Mouse (Mus musculus) hindbrain, postnatal 0 days (tissue): Measurements from ENCODE around the gene Wnt7a. TPM values are rescaled to one million over a fixed set of nuclear protein-coding genes. Genes with fewer than 3 reads are reported as not detected.

ENCODE experiments used
- ATAC-seq: fragments of 200-750 bp; cut with Nextera tagmentation; 2 replicates; pipeline ENCODE4 v1.8.0; 2017; ENCODE audit warnings: mild to moderate bottlenecking, moderate TSS enrichment, moderate library complexity
- DNase-seq: peaks from one replicate; pipeline ENCODE4 v3.0.0-alpha.2; 2015; ENCODE audit warnings: low spot score
- H3K27ac ChIP-seq: fragments of 300-500 bp; sonication (generic); 2 replicates; pipeline ENCODE4 v1.5.1; 2014; ENCODE audit warnings: mild to moderate bottlenecking
- H3K27me3 ChIP-seq: fragments of 300-500 bp; sonication (generic); 2 replicates; pipeline ENCODE4 v1.6.1; 2014; ENCODE audit warnings: low read length, mixed read lengths; ENCODE audit not compliant: insufficient read depth
- H3K36me3 ChIP-seq: fragments of 300-500 bp; sonication (generic); 2 replicates; pipeline ENCODE4 v1.6.1; 2014; ENCODE audit warnings: low read length, mixed read lengths; ENCODE audit not compliant: insufficient read depth
- H3K4me1 ChIP-seq: fragments of 300-500 bp; sonication (generic); 2 replicates; pipeline ENCODE4 v1.6.1; 2014; ENCODE audit warnings: antibody characterized with exemption, low read length, mixed read lengths; ENCODE audit not compliant: insufficient read depth
- H3K4me2 ChIP-seq: fragments of 300-500 bp; sonication (generic); 2 replicates; pipeline ENCODE4 v1.6.1; 2014; ENCODE audit warnings: low read depth, mild to moderate bottlenecking, low read length, moderate library complexity, mixed read lengths
- H3K4me3 ChIP-seq: fragments of 300-500 bp; sonication (generic); 2 replicates; pipeline ENCODE4 v1.5.1; 2014; ENCODE audit warnings: low read length
- H3K9ac ChIP-seq: fragments of 300-500 bp; sonication (generic); replicated peaks from 2 replicates; pipeline ENCODE4 v1.6.1; 2014; ENCODE audit warnings: mild to moderate bottlenecking, low read length, moderate library complexity, mixed read lengths
- H3K9me3 ChIP-seq: fragments of 300-500 bp; sonication (generic); 2 replicates; pipeline ENCODE4 v1.6.1; 2016; ENCODE audit warnings: low read length, mixed read lengths
- CTCF ChIP-seq: IDR thresholded peaks from 2 replicates; pipeline ENCODE4 v1.5.1; 2016; ENCODE audit warnings: antibody characterized with exemption, control low read depth, low read depth
- WGBS: fragments of 180-500 bp; shearing (Covaris S2); extraction: QIAGEN DNeasy Blood & Tissue Kit; methylation state at CpG from one replicate; pipeline ENCODE4 v1.1.7; 2014; 5-methylcytosine and 5-hydroxymethylcytosine counted together
- polyA plus RNA-seq: library from polyadenylated mRNA; unstranded; fragments of >200 nt; fragmentation: Nextera tagmentation; extraction: Ambion mirVana; gene quantifications from 2 replicates; pipeline ENCODE4 v1.2.1, GENCODE M21; 2015
- total RNA-seq: library from RNA; depleted of rRNA; stranded (reverse); fragments of >200 nt; gene quantifications from 2 replicates; pipeline ENCODE4 v1.2.3, GENCODE M21; 2014

Wnt7a gene
- total and polyA plus RNA-seq, 2 experiments from 2014 or later = 6.2 to 11.4 TPM

GRCm38 (mm10) chr6:91372977-91373376 lies 38.2 kb downstream of the Wnt7a start:
- Histone ChIP-seq H3K9me3 (no peaks in the 10 kb centered on the region), H3K4me3 (no peak overlapping the region), H3K27me3 (no peaks in the 10 kb centered on the region), H3K27ac (no peak overlapping the region), H3K36me3 (no peaks in the 10 kb centered on the region), H3K4me2 (no peak overlapping the region), H3K4me1 (0 out of 2 replicates have a peak, but pooled peaks cover 3% of the 10 kb centered on the region), H3K9ac (no peak overlapping the region)
- DNase-seq (no peak), ATAC-seq (no peak)
- TF ChIP-seq CTCF = no peak

GRCm38 (mm10) chr6:91372586-91372971 lies 38.6 kb downstream of the Wnt7a start:
- WGBS = 36% methylated on average over 3 of the region's 3 CpGs
- H3K27me3 ChIP-seq = no peaks in the 10 kb centered on the region
- DNase-seq (no peak), ATAC-seq (no peak)
- H3K4me3 ChIP-seq = no peak overlapping the region
- no peak overlapping the region for H3K4me2 ChIP-seq
- H3K27ac ChIP-seq = no peak overlapping the region
- H3K4me1 ChIP-seq = 0 out of 2 replicates have a peak, but pooled peaks cover 6% of the 10 kb centered on the region
- no peak overlapping the region for H3K9ac ChIP-seq
- no peaks in the 10 kb centered on the region for H3K9me3 ChIP-seq
- TF ChIP-seq CTCF = no peak
- no peaks in the 10 kb centered on the region for H3K36me3 ChIP-seq

- Histone ChIP-seq H3K4me2 (no peak overlapping the region), H3K27me3 (no peaks in the 10 kb centered on the region), H3K36me3 (no peaks in the 10 kb centered on the region), H3K9ac (no peak overlapping the region), H3K4me3 (no peak overlapping the region), H3K9me3 (no peaks in the 10 kb centered on the region), H3K27ac (no peak overlapping the region), H3K4me1 (0 out of 2 replicates have a peak, but pooled peaks cover 6% of the 10 kb centered on the region)
- TF ChIP-seq CTCF = no peak
- peak; percentile 19; the same call in 1 of the 2 replicates for ATAC-seq
- no peak for DNase-seq
These were observed 39.1 kb downstream of the Wnt7a start for GRCm38 (mm10) chr6:91371912-91372585.

GRCm38 (mm10) chr6:91366781-91367180 lies 44.4 kb downstream of the Wnt7a start:
- Histone ChIP-seq H3K27me3 (no peaks in the 10 kb centered on the region), H3K36me3 (no peaks in the 10 kb centered on the region), H3K9me3 (no peaks in the 10 kb centered on the region), H3K4me1 (0 out of 2 replicates have a peak, but pooled peaks cover 6% of the 10 kb centered on the region), H3K27ac (no peak overlapping the region), H3K4me3 (no peak overlapping the region), H3K4me2 (no peak overlapping the region), H3K9ac (no peak overlapping the region)
- ATAC-seq (no peak), DNase-seq (no peak)
- 86% methylated on average over 1 of the region's 1 CpGs for WGBS
- no peak for TF ChIP-seq CTCF

GRCm38 (mm10) chr6:91365480-91365879 lies 45.7 kb downstream of the Wnt7a start:
- DNase-seq (no peak), ATAC-seq (no peak)
- H3K27ac ChIP-seq = no peak overlapping the region
- WGBS = 59% methylated on average over 14 of the region's 14 CpGs
- no peak overlapping the region for H3K4me3 ChIP-seq
- H3K36me3 ChIP-seq = no peaks in the 10 kb centered on the region
- no peak overlapping the region for H3K9ac ChIP-seq
- H3K9me3 ChIP-seq = no peaks in the 10 kb centered on the region
- no peaks in the 10 kb centered on the region for H3K27me3 ChIP-seq
- H3K4me2 ChIP-seq = no peak overlapping the region
- TF ChIP-seq CTCF = no peak
- peaks cover 15% of the 10 kb centered on the region for H3K4me1 ChIP-seq

GRCm38 (mm10) chr6:91362756-91363155 lies 48.4 kb downstream of the Wnt7a start:
- H3K4me3 ChIP-seq = no peak overlapping the region
- DNase-seq (no peak), ATAC-seq (no peak)
- no peak for TF ChIP-seq CTCF
- WGBS = 82% methylated on average over 2 of the region's 2 CpGs
- no peak overlapping the region for H3K4me2 ChIP-seq
- peaks cover 12% of the 10 kb centered on the region for H3K4me1 ChIP-seq
- H3K9me3 ChIP-seq = no peaks in the 10 kb centered on the region
- H3K27ac ChIP-seq = no peak overlapping the region
- H3K27me3 ChIP-seq = no peaks in the 10 kb centered on the region
- no peaks in the 10 kb centered on the region for H3K36me3 ChIP-seq
- H3K9ac ChIP-seq = no peak overlapping the region

- no peaks in the 10 kb centered on the region for H3K36me3 ChIP-seq
- ATAC-seq = peak; percentile 85
- H3K4me1 ChIP-seq = peaks cover 11% of the 10 kb centered on the region
- peak overlapping the region; percentile 33; the same call in 1 of the 2 replicates for H3K27ac ChIP-seq
- H3K9me3 ChIP-seq = no peaks in the 10 kb centered on the region
- WGBS = 33% methylated on average over 6 of the region's 6 CpGs
- DNase-seq = peak; percentile 77
- H3K9ac ChIP-seq = no peak overlapping the region
- H3K4me2 ChIP-seq = no peak overlapping the region
- no peak overlapping the region for H3K4me3 ChIP-seq
- no peak for TF ChIP-seq CTCF
- H3K27me3 ChIP-seq = no peaks in the 10 kb centered on the region
These were observed 50.2 kb downstream of the Wnt7a start for GRCm38 (mm10) chr6:91360998-91361397.
